Mouse (Mus musculus) ES-E14 (cell line): Measurements from ENCODE around the gene Psmd12. TPM values are rescaled to one million over a fixed set of nuclear protein-coding genes. Genes with fewer than 3 reads are reported as not detected.

Experiments used
- DNase-seq: peaks from one replicate; pipeline ENCODE4 v3.0.0-alpha.2; 2013; ENCODE audit warnings: low read depth, low spot score
- H3K27ac ChIP-seq: 2 replicates; pipeline ENCODE4 v1.5.1; 2012; ENCODE audit warnings: low read depth, mild to moderate bottlenecking, low read length, moderate library complexity, mixed read lengths; ENCODE audit not compliant: poor library complexity, insufficient read depth, severe bottlenecking
- H3K36me3 ChIP-seq: 2 replicates; pipeline ENCODE4 v1.6.1; 2012; ENCODE audit warnings: mild to moderate bottlenecking, low read length, moderate library complexity, mixed read lengths; ENCODE audit not compliant: control insufficient read depth, poor library complexity, insufficient read depth, severe bottlenecking
- H3K4me1 ChIP-seq, 2 experiments: fragments of 150-350 bp in 1 of 2; sonication (generic) in 1 of 2; 2 replicates each; pipeline ENCODE4 v1.6.1; 2012; ENCODE audit warnings: low read length in 2 of 2, mild to moderate bottlenecking in 1 of 2, mixed read lengths in 1 of 2; ENCODE audit not compliant: control insufficient read depth in 2 of 2, insufficient read depth in 2 of 2, poor library complexity in 1 of 2
- H3K4me3 ChIP-seq, 2 experiments: fragments of 150-350 bp in 1 of 2; sonication (generic) in 1 of 2; 2 replicates each; pipeline ENCODE4 v1.5.1; 2012; ENCODE audit warnings: low read length in 2 of 2, low read depth in 1 of 2, mild to moderate bottlenecking in 1 of 2, mixed read lengths in 1 of 2; ENCODE audit not compliant: insufficient read depth in 1 of 2, poor library complexity in 1 of 2, severe bottlenecking in 1 of 2
- H3K9ac ChIP-seq: 2 replicates; pipeline ENCODE4 v1.6.1; 2012; ENCODE audit warnings: low read depth, mild to moderate bottlenecking, low read length, mixed read lengths; ENCODE audit not compliant: poor library complexity, insufficient read depth, severe bottlenecking
- H3K9me3 ChIP-seq: fragments of 150-350 bp; sonication (generic); 2 replicates; pipeline ENCODE4 v1.6.1; 2012; ENCODE audit warnings: low read depth, mild to moderate bottlenecking, low read length; ENCODE audit not compliant: control insufficient read depth, insufficient read depth
- CHD2 ChIP-seq: IDR thresholded peaks from 2 replicates; pipeline ENCODE4 v1.6.1; 2014; ENCODE audit warnings: mild to moderate bottlenecking, low read depth, low read length, inconsistent platforms
- HCFC1 ChIP-seq: IDR thresholded peaks from 2 replicates; pipeline ENCODE4 v1.6.1; 2012; ENCODE audit warnings: low read length, inconsistent platforms, borderline replicate concordance; ENCODE audit not compliant: insufficient read depth
- MAFK ChIP-seq: IDR thresholded peaks from 2 replicates; pipeline ENCODE4 v1.6.1; 2014; ENCODE audit warnings: mild to moderate bottlenecking, low read depth, low read length, inconsistent platforms; ENCODE audit not compliant: insufficient read depth
- ZC3H11A ChIP-seq: IDR thresholded peaks from 2 replicates; pipeline ENCODE4 v1.6.1; 2012; ENCODE audit warnings: low read depth, mild to moderate bottlenecking, inconsistent platforms, low read length, borderline replicate concordance
- ZNF384 ChIP-seq: IDR thresholded peaks from 2 replicates; pipeline ENCODE4 v1.6.1; 2012; ENCODE audit warnings: low read depth, low read length, inconsistent platforms
- in situ Hi-C, 2 experiments: fragments of 600-800 bp; cut with MboI; formaldehyde crosslinking; loops; one replicate each; pipeline ENCODE4 v1.15.1; 2025; ENCODE audit warnings: low sequenced_read_pairs in 2 of 2, inconsistent platforms in 1 of 2; ENCODE audit not compliant: unreplicated experiment in 2 of 2
- total RNA-seq: library from RNA; depleted of rRNA; stranded (reverse); fragments of 300-350 nt; gene quantifications from 2 replicates; pipeline ENCODE4 v1.2.3, GENCODE M21; 2012

Gene Psmd12
- total RNA-seq, 1 experiment: 140 TPM

DNA sequence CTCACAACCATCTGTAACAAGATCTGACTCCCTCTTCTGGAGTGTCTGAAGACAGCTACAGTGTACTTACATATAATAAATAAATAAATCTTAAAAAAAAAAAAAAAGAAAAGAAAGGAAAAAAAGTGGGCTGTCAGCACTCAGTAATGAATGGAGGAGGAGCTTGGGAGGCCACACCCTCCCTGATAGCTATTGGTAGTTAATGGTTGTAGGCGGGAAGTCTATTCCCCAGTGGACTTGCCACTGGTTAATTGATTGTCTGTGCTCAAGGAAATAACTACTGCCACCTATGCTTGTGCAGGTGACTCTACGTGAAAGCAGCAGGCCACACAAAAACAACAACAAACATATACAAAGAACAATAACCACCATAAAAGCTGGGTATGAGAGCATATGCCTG is 37.1 kb downstream of the Psmd12 start:
- DNase-seq: no peak
- no peaks in the 10 kb centered on the region for H3K36me3 ChIP-seq
- in situ Hi-C loops: no loop called here
- no peak overlapping the region for H3K4me3 ChIP-seq
- H3K27ac ChIP-seq: no peak overlapping the region
- TF ChIP-seq ZC3H11A (no peak), ZNF384 (0 out of 2 replicates have a peak, but pooled peaks have one; percentile 28)
- H3K4me1 ChIP-seq: peaks cover 4 to 16% of the 10 kb centered on the region in 2 experiments; a peak in 3 of 4 replicates
- no peaks in the 10 kb centered on the region for H3K9me3 ChIP-seq
- H3K9ac ChIP-seq: no peak overlapping the region

- H3K4me1 ChIP-seq: peaks cover 4 to 13% of the 10 kb centered on the region in 2 experiments; a peak in 3 of 4 replicates
- DNase-seq: no peak
- H3K27ac ChIP-seq: no peak overlapping the region
- H3K4me3 ChIP-seq: no peak overlapping the region
- TF ChIP-seq ZC3H11A (no peak), MAFK (no peak), HCFC1 (no peak), CHD2 (no peak)
- H3K9me3 ChIP-seq: no peaks in the 10 kb centered on the region
- no peaks in the 10 kb centered on the region for H3K36me3 ChIP-seq
- in situ Hi-C loops: no loop called here
- no peak overlapping the region for H3K9ac ChIP-seq
Observed at GRCm38 (mm10) chr11:107518645-107519429, 39.6 kb downstream of the Psmd12 start.

- in situ Hi-C loops: no loop called here
- no peak overlapping the region for H3K27ac ChIP-seq
- no peaks in the 10 kb centered on the region for H3K36me3 ChIP-seq
- TF ChIP-seq HCFC1 (no peak), CHD2 (no peak), ZNF384 (no peak), ZC3H11A (no peak), MAFK (no peak)
- no peaks in the 10 kb centered on the region for H3K9me3 ChIP-seq
- H3K4me1 ChIP-seq: peaks cover 4 to 25% of the 10 kb centered on the region in 2 experiments; a peak in 3 of 4 replicates
- no peak for DNase-seq
- H3K9ac ChIP-seq: no peak overlapping the region
- H3K4me3 ChIP-seq: no peak overlapping the region
Observed at GRCm38 (mm10) chr11:107521153-107521552, 41.9 kb downstream of the Psmd12 start.

DNA sequence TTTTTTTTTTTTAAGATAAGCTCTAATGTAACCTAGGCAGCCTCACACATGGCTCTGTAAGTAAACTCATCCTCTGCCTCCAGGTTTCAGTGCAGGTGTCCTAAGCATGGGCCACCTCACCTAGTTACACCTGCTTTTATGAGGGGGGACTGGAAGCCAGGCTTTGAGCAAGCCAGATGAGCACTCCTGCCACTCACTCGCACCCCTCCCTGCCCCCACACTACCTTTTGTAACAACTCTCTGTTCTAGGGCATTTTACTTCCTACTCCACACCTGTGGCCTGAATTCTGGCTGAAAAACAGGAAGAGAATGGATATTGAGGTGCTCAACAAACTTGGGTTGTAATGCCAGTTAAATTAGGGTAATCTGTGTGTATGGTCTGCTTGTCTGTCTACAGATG is 45.7 kb downstream of the Psmd12 start:
- DNase-seq: no peak
- no peak overlapping the region for H3K9ac ChIP-seq
- TF ChIP-seq ZC3H11A (no peak), CHD2 (no peak), HCFC1 (no peak), ZNF384 (no peak), MAFK (no peak)
- no peak overlapping the region for H3K4me3 ChIP-seq
- H3K4me1 ChIP-seq: peaks cover 3 to 32% of the 10 kb centered on the region in 2 experiments; a peak in 3 of 4 replicates
- H3K36me3 ChIP-seq: no peaks in the 10 kb centered on the region
- no peak overlapping the region; the same call in 1 of the 2 replicates for H3K27ac ChIP-seq
- in situ Hi-C loops: no loop called here
- H3K9me3 ChIP-seq: no peaks in the 10 kb centered on the region

GRCm38 (mm10) chr11:107527632-107528031 is 48.3 kb downstream of the Psmd12 start:
- no peaks in the 10 kb centered on the region for H3K36me3 ChIP-seq
- H3K9ac ChIP-seq: no peak overlapping the region
- H3K4me3 ChIP-seq: no peak overlapping the region
- peaks cover 3 to 35% of the 10 kb centered on the region in 2 experiments; a peak in 3 of 4 replicates for H3K4me1 ChIP-seq
- peak overlapping the region; percentile 78; the same call in 1 of the 2 replicates for H3K27ac ChIP-seq
- in situ Hi-C loops: no loop called here
- DNase-seq: no peak
- H3K9me3 ChIP-seq: no peaks in the 10 kb centered on the region
- TF ChIP-seq ZNF384 (no peak), ZC3H11A (no peak), MAFK (no peak), HCFC1 (no peak), CHD2 (no peak)
